Mouse (Mus musculus) G1E (cell line): ENCODE results near the gene Rbms3. TPM values are rescaled to one million over a fixed set of nuclear protein-coding genes. Genes with fewer than 3 reads are reported as not detected.

ENCODE experiments used
- ATAC-seq: 2 replicates; pipeline ENCODE4 v1.8.0; 2016; ENCODE audit warnings: mild to moderate bottlenecking; ENCODE audit not compliant: insufficient number of reproducible peaks, poor library complexity, low FRiP score, severe bottlenecking; ENCODE audit errors: extremely low read depth
- DNase-seq: peaks from one replicate; pipeline ENCODE4 v3.0.0; 2012; ENCODE audit warnings: low spot score
- H3K27me3 ChIP-seq: 2 replicates; pipeline ENCODE4 v1.6.1; 2012; ENCODE audit warnings: mild to moderate bottlenecking, low read length, inconsistent platforms; ENCODE audit not compliant: insufficient read depth
- H3K36me3 ChIP-seq: replicated peaks from 2 replicates; pipeline ENCODE3; 2012; ENCODE audit warnings: mild to moderate bottlenecking, inconsistent platforms
- H3K4me1 ChIP-seq: 2 replicates; pipeline ENCODE4 v1.6.1; 2012; ENCODE audit warnings: low read depth, low read length, inconsistent platforms, mixed read lengths; ENCODE audit not compliant: insufficient read depth
- H3K4me3 ChIP-seq: 2 replicates; pipeline ENCODE4 v1.5.1; 2012; ENCODE audit warnings: low read depth, mild to moderate bottlenecking, inconsistent platforms, low read length, moderate library complexity, mixed read lengths
- H3K9me3 ChIP-seq: replicated peaks from 2 replicates; pipeline ENCODE4 v1.6.1; 2012; ENCODE audit warnings: inconsistent platforms
- CTCF ChIP-seq: IDR thresholded peaks from 2 replicates; pipeline ENCODE4 v1.5.1; 2012; ENCODE audit warnings: low read depth, low read length, inconsistent platforms, mixed read lengths
- GATA1 ChIP-seq: IDR thresholded peaks from 2 replicates; pipeline ENCODE4 v1.6.1; 2012; ENCODE audit warnings: borderline replicate concordance, low read length, inconsistent platforms, mixed read lengths
- GATA2 ChIP-seq: IDR thresholded peaks from 2 replicates; pipeline ENCODE4 v1.6.1; 2012; ENCODE audit warnings: low read depth, low read length, inconsistent platforms, borderline replicate concordance
- POLR2AphosphoS5 ChIP-seq: IDR thresholded peaks from 2 replicates; pipeline ENCODE4 v1.6.1; 2012; ENCODE audit warnings: low read depth, low read length, inconsistent platforms; ENCODE audit not compliant: insufficient replicate concordance
- TAL1 ChIP-seq: conservative IDR thresholded peaks from 2 replicates; pipeline ENCODE4 v1.6.1; 2012; ENCODE audit warnings: low read depth, low read length, inconsistent platforms, mixed read lengths
- polyA plus RNA-seq: library from polyadenylated mRNA; stranded (reverse); fragments of >175 nt; gene quantifications from 2 replicates; pipeline ENCODE4 v1.2.3, GENCODE M21; 2012
- total RNA-seq, 2 experiments: library from RNA; stranded (forward) in 1 of 2; stranded (reverse) in 1 of 2; fragments of 200-1000 nt in 1 of 2; fragments of >200 nt in 1 of 2; fragmentation: Nextera tagmentation in 1 of 2; gene quantifications; 2 replicates each; pipeline ENCODE4 v1.2.3; 2014 to 2017

Rbms3 gene
- total and polyA plus RNA-seq, 3 experiments = 0.16 TPM; not detected in 2

DNA sequence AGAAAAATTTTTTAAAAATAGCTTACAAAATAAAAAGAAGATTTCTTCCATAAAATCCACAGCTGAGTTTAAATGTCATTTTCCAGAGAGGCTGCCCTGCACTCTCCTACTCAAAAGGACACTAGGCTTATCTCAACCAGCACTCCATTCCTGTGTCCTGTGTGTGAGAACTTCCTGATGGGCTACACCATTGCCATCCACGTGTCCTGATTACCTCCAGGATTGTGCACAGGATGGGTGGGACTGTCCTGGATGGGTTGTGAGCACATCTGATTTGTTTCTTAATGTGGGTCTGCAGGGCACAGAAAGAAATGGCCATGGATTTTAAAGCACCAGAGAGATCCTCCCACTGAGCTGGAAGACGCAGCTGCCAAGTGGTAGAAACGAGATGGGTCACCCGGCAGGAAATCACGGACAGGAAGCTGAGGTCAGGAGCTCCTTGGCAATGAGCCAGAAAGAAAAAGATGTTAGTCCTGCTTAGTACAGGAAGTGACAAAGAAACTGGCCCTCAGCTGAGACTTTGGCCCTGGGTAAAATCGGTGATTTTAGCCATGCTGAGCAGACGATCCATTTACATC lies 256.5 kb downstream of the Rbms3 start:
- Histone ChIP-seq H3K9me3 (peaks cover 56% of the 10 kb centered on the region), H3K4me3 (no peak overlapping the region), H3K4me1 (no peaks in the 10 kb centered on the region), H3K27me3 (no peaks in the 10 kb centered on the region), H3K36me3 (no peaks in the 10 kb centered on the region)
- ATAC-seq = no peak
- DNase-seq = no peak
- TF ChIP-seq GATA1 (no peak), GATA2 (no peak)

DNA sequence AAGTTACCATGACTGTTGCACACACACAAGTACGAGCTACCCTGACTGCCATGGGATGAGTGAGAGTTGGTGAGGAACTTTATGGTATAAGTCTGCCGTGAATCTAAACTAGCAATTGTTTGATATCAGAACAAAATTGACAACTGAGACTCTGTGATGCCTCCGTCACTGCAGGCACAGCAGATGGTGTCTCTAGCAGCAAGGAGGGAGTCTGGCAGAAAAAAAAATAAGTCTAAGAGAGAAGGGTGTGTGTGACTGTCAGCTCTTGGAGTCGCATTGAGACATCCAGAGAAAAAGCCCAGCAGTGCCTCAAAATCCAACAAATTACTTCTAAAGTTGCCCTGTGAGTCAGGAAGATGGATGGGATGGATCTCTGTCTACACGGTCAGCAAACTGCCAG lies 257.7 kb downstream of the Rbms3 start:
- ATAC-seq (no peak), DNase-seq (no peak)
- Histone ChIP-seq H3K9me3 (peaks cover 58% of the 10 kb centered on the region), H3K27me3 (no peaks in the 10 kb centered on the region), H3K4me1 (no peaks in the 10 kb centered on the region), H3K36me3 (no peaks in the 10 kb centered on the region), H3K4me3 (no peak overlapping the region)
- TF ChIP-seq TAL1 (no peak), POLR2AphosphoS5 (no peak), CTCF (no peak), GATA2 (no peak), GATA1 (no peak)

DNA sequence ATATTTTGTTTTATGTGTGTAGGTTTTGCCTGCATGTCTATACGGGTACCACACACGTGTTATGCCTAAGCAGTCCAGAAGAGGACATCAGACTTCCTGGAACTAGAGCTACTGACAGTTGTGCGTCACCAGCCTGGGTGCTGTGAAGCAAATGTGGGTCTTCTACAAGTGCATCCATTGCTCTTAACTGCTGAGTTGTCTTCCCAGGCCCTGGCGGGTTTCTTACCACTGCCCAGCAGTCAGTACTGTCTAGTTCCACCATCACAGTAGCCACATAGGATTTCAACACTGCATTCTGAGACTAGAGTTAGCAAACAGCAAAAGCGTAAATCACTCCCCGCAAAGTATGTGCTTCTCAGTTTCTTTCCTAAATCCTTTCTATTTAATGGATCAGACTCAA lies 259.6 kb downstream of the Rbms3 start:
- no peaks in the 10 kb centered on the region for H3K36me3 ChIP-seq
- H3K9me3 ChIP-seq = peaks cover 53% of the 10 kb centered on the region
- no peak overlapping the region for H3K4me3 ChIP-seq
- TF ChIP-seq GATA2 (no peak), POLR2AphosphoS5 (no peak), CTCF (no peak), TAL1 (no peak), GATA1 (no peak)
- H3K27me3 ChIP-seq = no peaks in the 10 kb centered on the region
- no peak for DNase-seq
- no peaks in the 10 kb centered on the region for H3K4me1 ChIP-seq
- ATAC-seq = no peak

GRCm38 (mm10) chr9:117368016-117368415 lies 261.7 kb downstream of the Rbms3 start:
- no peak; the same call in 1 of the 2 replicates for ATAC-seq

DNA sequence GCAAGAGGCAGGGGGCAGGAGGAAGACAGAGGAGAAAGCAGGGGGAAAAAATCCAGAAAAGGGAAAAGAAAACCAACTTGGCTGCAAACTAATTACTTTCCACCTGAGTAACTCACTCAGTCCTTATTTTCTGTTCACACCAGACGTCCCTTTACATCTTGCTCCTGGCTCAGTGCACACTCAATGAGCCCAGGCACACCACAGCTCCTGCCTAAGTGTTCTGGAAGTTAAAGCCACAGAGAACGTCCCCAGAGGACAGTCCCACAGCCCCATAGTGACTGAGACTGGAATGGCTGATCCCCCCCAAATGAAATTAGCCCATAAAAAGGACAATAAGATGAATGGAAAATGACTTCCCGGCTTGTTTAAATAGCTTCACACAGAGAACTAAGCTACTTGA lies 265.1 kb downstream of the Rbms3 start:
- DNase-seq (no peak), ATAC-seq (no peak)
- Histone ChIP-seq H3K9me3 (peaks cover 43% of the 10 kb centered on the region), H3K36me3 (no peaks in the 10 kb centered on the region), H3K27me3 (no peaks in the 10 kb centered on the region), H3K4me1 (no peaks in the 10 kb centered on the region), H3K4me3 (no peak overlapping the region)
- TF ChIP-seq GATA2 (no peak), GATA1 (no peak), POLR2AphosphoS5 (no peak), CTCF (no peak), TAL1 (no peak)

More at GRCm38 (mm10) chr9:117368016-117368415, 261.7 kb downstream of the Rbms3 start:
- Histone ChIP-seq H3K27me3 (no peaks in the 10 kb centered on the region), H3K4me3 (no peak overlapping the region), H3K9me3 (peaks cover 56% of the 10 kb centered on the region), H3K4me1 (no peaks in the 10 kb centered on the region), H3K36me3 (no peaks in the 10 kb centered on the region)
- DNase-seq = no peak
- TF ChIP-seq GATA1 (no peak), CTCF (no peak), POLR2AphosphoS5 (no peak), TAL1 (no peak), GATA2 (no peak)

DNA sequence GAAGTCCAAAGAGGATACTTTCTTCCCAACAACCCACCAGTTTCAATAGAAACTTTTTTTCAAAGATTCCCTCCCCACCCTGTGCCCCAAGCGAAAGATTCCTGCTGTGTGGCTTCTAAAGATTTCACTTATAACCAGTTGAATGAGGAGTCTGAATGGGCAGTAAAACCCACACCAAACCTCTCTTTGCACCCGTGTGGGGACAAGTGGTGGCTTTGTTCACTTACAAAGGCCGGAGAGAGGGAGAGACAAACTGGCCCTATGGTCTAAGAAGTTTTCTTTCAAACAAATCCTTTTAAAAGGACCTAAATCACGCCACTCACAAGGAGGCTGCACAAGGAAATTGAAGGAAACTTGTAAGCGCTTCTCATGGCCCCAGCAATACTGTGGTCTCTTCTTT lies 268.3 kb downstream of the Rbms3 start:
- TF ChIP-seq GATA2 (no peak), GATA1 (no peak), TAL1 (no peak), POLR2AphosphoS5 (no peak), CTCF (no peak)
- no peak overlapping the region for H3K4me3 ChIP-seq
- H3K9me3 ChIP-seq = peaks cover 44% of the 10 kb centered on the region
- no peaks in the 10 kb centered on the region for H3K4me1 ChIP-seq
- DNase-seq (no peak), ATAC-seq (no peak)
- H3K36me3 ChIP-seq = no peaks in the 10 kb centered on the region
- no peaks in the 10 kb centered on the region for H3K27me3 ChIP-seq
